ENCODE assay signal across 8 mouse cellular contexts in the genomic region with DNA sequence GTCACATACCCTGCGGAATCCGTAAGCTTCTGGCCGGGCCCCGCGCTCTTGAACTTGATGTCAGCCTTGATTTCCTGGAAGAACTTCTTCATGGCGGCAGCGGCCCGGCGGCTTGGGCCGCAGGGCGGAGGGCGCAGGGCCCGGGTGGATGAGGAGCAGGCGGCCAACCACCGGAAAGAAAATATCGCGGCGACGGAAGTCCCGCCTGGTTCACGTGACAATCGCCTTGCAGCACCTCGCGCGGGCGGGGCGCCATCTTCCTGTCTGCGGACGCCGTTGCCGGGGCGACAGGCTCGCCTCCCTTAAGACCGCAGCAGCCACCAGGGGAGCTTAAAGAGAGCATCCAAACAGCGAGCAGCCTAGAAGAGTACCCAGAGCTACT. TPM values are rescaled to one million over a fixed set of nuclear protein-coding genes. Genes with fewer than 3 reads are reported as not detected.
DNase-seq lines count a peak whose midpoint lies in the region; ATAC-seq lines count a peak whose summit lies in the region.

A gene (minus strand): TSS at position 202 of the 382 bp plus-strand sequence.

- H3K9me3 ChIP-seq in megakaryocyte, embryonic 14.5 days: no peaks in the 10 kb centered on the region

- peak; percentile 99 for DNase-seq in ZHBTc4 (ENCODE audit: low read depth, low spot score)
- peak; percentile 95 to 98 for DNase-seq in gastrocnemius, adult 8-10 months (ENCODE audit: low spot score in 2 of 2)
- DNase-seq in hindlimb bud, embryonic 11.5 days (ENCODE audit: extremely low spot score, low read depth, low spot score): peak; percentile 71
- peak; percentile 90 to 97 for DNase-seq in left cerebral cortex, adult 8-10 months (ENCODE audit: low spot score in 2 of 2)
- DNase-seq in right cerebral cortex, postnatal 10 days (ENCODE audit: low spot score in 2 of 2): peak; percentile 99
- peak; percentile 96 for DNase-seq in urinary bladder, postnatal 25 days (ENCODE audit: low spot score)

- peak; percentile 45 for ATAC-seq in common myeloid progenitor, adult 5-6 weeks (replicated peaks; ENCODE audit: low read depth, poor library complexity, severe bottlenecking)

- no peaks in the 10 kb centered on the region for H3K27me3 ChIP-seq in megakaryocyte, embryonic 14.5 days (replicated peaks)

- H3K4me3 ChIP-seq in megakaryocyte, embryonic 14.5 days (replicated peaks): peak within 1 kb of the TSS; percentile 94

- H3K36me3 ChIP-seq in megakaryocyte, embryonic 14.5 days (replicated peaks; ENCODE audit: low read length): peaks cover 38% of the 10 kb centered on the region

- peaks cover 52% of the 10 kb centered on the region for H3K4me1 ChIP-seq in megakaryocyte, embryonic 14.5 days

RNA-seq across cellular contexts. Expression of the gene that starts here (rescaled TPM):
- total RNA-seq in common myeloid progenitor, adult 5-6 weeks (2017): 20.0 and 28.2 TPM in 2 replicates
- total RNA-seq in gastrocnemius, adult 8-10 months (2022): 10 to 100 TPM; 66.1 to 85.8 (median 74.4) TPM
- 10 to 100 TPM; 86.2 to 97.2 (median 91.5) TPM for total RNA-seq in left cerebral cortex, adult 8-10 months (2022)
- polyA plus RNA-seq in megakaryocyte, embryonic 14.5 days (2012; ENCODE audit: insufficient read depth, low replicate concordance): 75.0 and 97.7 TPM in 2 replicates

Comparison
In these comparisons a context has a peak if more than half of its experiments do, and no peak if none do; other contexts are left out.
1. Peak in every context shown above with its lines: DNase-seq, ATAC-seq and H3K4me3 ChIP-seq.